Mouse (Mus musculus) kidney, embryonic 14.5 days (tissue): Measurements from ENCODE around the gene Brpf1. TPM values are rescaled to one million over a fixed set of nuclear protein-coding genes. Genes with fewer than 3 reads are reported as not detected.

ENCODE experiments used
- ATAC-seq: fragments of 200-750 bp; cut with Nextera tagmentation; 2 replicates; pipeline ENCODE4 v1.8.0; 2017; ENCODE audit warnings: moderate number of reproducible peaks, mild to moderate bottlenecking, moderate TSS enrichment, moderate library complexity; ENCODE audit not compliant: low FRiP score, low TSS enrichment
- H3K27ac ChIP-seq: fragments of 300-500 bp; sonication (generic); 2 replicates; pipeline ENCODE4 v1.5.1; 2014; ENCODE audit warnings: low read depth, mild to moderate bottlenecking, low read length, moderate library complexity, mixed read lengths
- H3K27me3 ChIP-seq: fragments of 300-500 bp; sonication (generic); 2 replicates; pipeline ENCODE4 v1.6.1; 2014; ENCODE audit warnings: mild to moderate bottlenecking, low read length; ENCODE audit not compliant: control insufficient read depth, insufficient read depth
- H3K36me3 ChIP-seq: fragments of 300-500 bp; sonication (generic); 2 replicates; pipeline ENCODE4 v1.6.1; 2014; ENCODE audit warnings: low read length, mixed read lengths; ENCODE audit not compliant: control insufficient read depth, insufficient read depth
- H3K4me1 ChIP-seq: fragments of 300-500 bp; sonication (generic); 2 replicates; pipeline ENCODE4 v1.6.1; 2014; ENCODE audit warnings: low read length, mixed read lengths; ENCODE audit not compliant: control insufficient read depth, insufficient read depth
- H3K4me2 ChIP-seq: fragments of 300-500 bp; sonication (generic); replicated peaks from 2 replicates; pipeline ENCODE4 v1.6.1; 2014; ENCODE audit warnings: low read depth, mild to moderate bottlenecking, low read length
- H3K4me3 ChIP-seq: fragments of 300-500 bp; sonication (generic); 2 replicates; pipeline ENCODE4 v1.5.1; 2014; ENCODE audit warnings: mild to moderate bottlenecking, low read length
- H3K9ac ChIP-seq: fragments of 300-500 bp; sonication (generic); 2 replicates; pipeline ENCODE4 v1.6.1; 2014; ENCODE audit warnings: low read depth, mild to moderate bottlenecking, low read length, moderate library complexity
- H3K9me3 ChIP-seq: fragments of 300-500 bp; sonication (generic); 2 replicates; pipeline ENCODE4 v1.6.1; 2016; ENCODE audit warnings: low read length; ENCODE audit not compliant: control insufficient read depth
- WGBS: fragments of 180-500 bp; shearing (Covaris S2); extraction: QIAGEN DNeasy Blood & Tissue Kit; methylation state at CpG from one replicate; pipeline ENCODE4 v1.1.7; 2014; 5-methylcytosine and 5-hydroxymethylcytosine counted together
- polyA plus RNA-seq: library from polyadenylated mRNA; unstranded; fragments of >200 nt; fragmentation: Nextera tagmentation; extraction: Ambion mirVana; gene quantifications from 2 replicates; pipeline ENCODE4 v1.2.1, GENCODE M21; 2014

Brpf1 gene
- 18.2 and 27.2 TPM in 2 replicates for polyA plus RNA-seq

GRCm38 (mm10) chr6:113306986-113307349, at the start of gene Brpf1:
Gene Brpf1 (plus strand): TSS chr6:113307137.
- peak within 1 kb of the TSS; percentile 95 for H3K4me2 ChIP-seq

GRCm38 (mm10) chr6:113261174-113261858, 45.6 kb upstream of the Brpf1 start:
- Histone ChIP-seq H3K4me1 (no peaks in the 10 kb centered on the region), H3K9me3 (no peaks in the 10 kb centered on the region), H3K9ac (no peak overlapping the region), H3K36me3 (peaks cover 63% of the 10 kb centered on the region), H3K4me3 (no peak overlapping the region), H3K4me2 (no peak overlapping the region), H3K27ac (no peak overlapping the region), H3K27me3 (no peaks in the 10 kb centered on the region)
- WGBS: 81% methylated on average over 8 of the region's 8 CpGs
- no peak for ATAC-seq

More at GRCm38 (mm10) chr6:113306986-113307349, at the start of gene Brpf1:
- Histone ChIP-seq H3K9me3 (no peaks in the 10 kb centered on the region), H3K27ac (peak within 1 kb of the TSS; percentile 98), H3K36me3 (peaks cover 16% of the 10 kb centered on the region), H3K9ac (peak within 1 kb of the TSS; percentile 96), H3K27me3 (no peaks in the 10 kb centered on the region), H3K4me1 (peaks cover 12% of the 10 kb centered on the region; the same call in 1 of the 2 replicates), H3K4me3 (peak within 1 kb of the TSS; percentile 75)
- ATAC-seq: peak; percentile 49
- under 1% methylated on average over 32 of the region's 32 CpGs for WGBS

- H3K4me2 ChIP-seq: no peak overlapping the region
- H3K9me3 ChIP-seq: no peaks in the 10 kb centered on the region
- 79% methylated on average over 6 of the region's 6 CpGs for WGBS
- no peak overlapping the region for H3K9ac ChIP-seq
- H3K4me1 ChIP-seq: no peaks in the 10 kb centered on the region
- no peak overlapping the region for H3K4me3 ChIP-seq
- ATAC-seq: no peak
- H3K27me3 ChIP-seq: no peaks in the 10 kb centered on the region
- H3K36me3 ChIP-seq: peaks cover 71% of the 10 kb centered on the region
- H3K27ac ChIP-seq: no peak overlapping the region
Measured at GRCm38 (mm10) chr6:113263531-113263930, 43.4 kb upstream of the Brpf1 start.

DNA sequence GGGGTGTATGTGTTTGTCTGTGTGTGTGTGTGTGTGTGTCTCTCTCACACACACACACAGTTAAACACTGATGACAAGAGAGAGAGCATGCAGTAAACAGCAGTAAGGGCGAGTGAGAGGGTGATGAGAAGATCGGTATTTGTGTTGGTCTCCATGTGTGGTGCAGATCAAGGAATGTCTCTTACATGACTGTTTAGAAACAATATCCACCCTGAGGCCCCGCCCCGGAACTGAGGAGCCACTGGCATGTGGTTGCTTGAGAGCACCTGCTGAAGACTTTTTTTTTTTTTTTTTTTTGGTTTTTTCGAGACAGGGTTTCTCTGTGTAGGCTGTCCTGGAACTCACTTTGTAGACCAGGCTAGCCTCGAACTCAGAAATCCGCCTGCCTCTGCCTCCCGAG, 42.5 kb upstream of the Brpf1 start:
- Histone ChIP-seq H3K36me3 (peaks cover 75% of the 10 kb centered on the region), H3K9me3 (no peaks in the 10 kb centered on the region), H3K27me3 (no peaks in the 10 kb centered on the region), H3K27ac (no peak overlapping the region), H3K4me3 (no peak overlapping the region), H3K4me2 (no peak overlapping the region), H3K9ac (no peak overlapping the region), H3K4me1 (no peaks in the 10 kb centered on the region)
- ATAC-seq: no peak
- 90% methylated on average over 8 of the region's 8 CpGs for WGBS

DNA sequence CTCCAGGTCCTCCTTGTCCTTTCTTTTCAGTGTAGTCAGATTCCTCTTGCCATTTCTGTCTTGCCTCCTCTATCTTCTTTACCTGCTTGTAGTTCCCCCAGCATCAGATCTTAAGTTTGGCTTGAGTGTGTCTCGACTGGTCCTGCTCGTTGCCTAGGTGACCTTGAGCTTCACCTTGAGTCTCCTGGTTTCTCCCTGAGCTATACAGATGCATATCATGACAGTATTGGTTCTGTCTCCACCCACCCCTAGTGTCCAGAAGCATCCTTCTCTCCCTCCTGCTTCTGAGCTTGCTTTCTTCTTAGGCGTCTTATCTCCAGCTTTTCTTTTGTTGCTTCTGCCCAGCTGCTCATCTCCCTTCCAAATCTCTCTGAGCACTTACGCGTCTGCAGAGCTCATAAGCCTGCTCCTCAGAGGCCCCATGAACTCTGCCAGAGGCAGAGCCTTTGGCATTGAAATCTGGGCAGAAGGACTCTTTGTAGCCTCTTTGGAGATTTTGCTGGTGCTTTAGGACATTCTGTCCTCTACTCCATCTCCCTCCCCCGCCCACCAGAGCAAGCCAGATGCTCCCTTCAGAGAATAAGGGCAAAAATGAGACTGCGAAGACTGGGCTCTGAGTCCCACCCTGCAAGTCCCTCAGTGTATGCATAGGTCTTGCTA, 39.8 kb upstream of the Brpf1 start:
- peaks cover 85% of the 10 kb centered on the region for H3K36me3 ChIP-seq
- no peak overlapping the region for H3K4me3 ChIP-seq
- no peak overlapping the region for H3K9ac ChIP-seq
- H3K4me2 ChIP-seq: no peak overlapping the region
- H3K9me3 ChIP-seq: no peaks in the 10 kb centered on the region
- ATAC-seq: no peak
- no peaks in the 10 kb centered on the region for H3K27me3 ChIP-seq
- H3K4me1 ChIP-seq: no peaks in the 10 kb centered on the region
- 92% methylated on average over 7 of the region's 7 CpGs for WGBS
- H3K27ac ChIP-seq: no peak overlapping the region

GRCm38 (mm10) chr6:113267988-113268387, 38.9 kb upstream of the Brpf1 start:
- no peak overlapping the region for H3K27ac ChIP-seq
- H3K36me3 ChIP-seq: peaks cover 87% of the 10 kb centered on the region
- no peaks in the 10 kb centered on the region for H3K27me3 ChIP-seq

GRCm38 (mm10) chr6:113272365-113272764, 34.6 kb upstream of the Brpf1 start:
- H3K27me3 ChIP-seq: no peaks in the 10 kb centered on the region
- H3K27ac ChIP-seq: no peak overlapping the region
- H3K4me3 ChIP-seq: no peak overlapping the region
- 84% methylated on average over 3 of the region's 3 CpGs for WGBS
- H3K4me2 ChIP-seq: no peak overlapping the region
- H3K9ac ChIP-seq: no peak overlapping the region
- peaks cover 60% of the 10 kb centered on the region for H3K36me3 ChIP-seq
- H3K4me1 ChIP-seq: no peaks in the 10 kb centered on the region
- ATAC-seq: no peak
- no peaks in the 10 kb centered on the region for H3K9me3 ChIP-seq

More at GRCm38 (mm10) chr6:113267988-113268387, 38.9 kb upstream of the Brpf1 start:
- no peaks in the 10 kb centered on the region for H3K4me1 ChIP-seq
- no peak for ATAC-seq
- 91% methylated on average over 1 of the region's 1 CpGs for WGBS
- H3K9ac ChIP-seq: no peak overlapping the region
- no peaks in the 10 kb centered on the region for H3K9me3 ChIP-seq
- H3K4me2 ChIP-seq: no peak overlapping the region
- no peak overlapping the region for H3K4me3 ChIP-seq

- Histone ChIP-seq H3K9ac (peak overlapping the region; percentile 9; the same call in 1 of the 2 replicates), H3K4me3 (no peak overlapping the region), H3K4me1 (no peaks in the 10 kb centered on the region), H3K27ac (no peak overlapping the region), H3K27me3 (peaks cover 4% of the 10 kb centered on the region; the same call in 1 of the 2 replicates), H3K9me3 (no peaks in the 10 kb centered on the region), H3K36me3 (peaks cover 18% of the 10 kb centered on the region; the same call in 1 of the 2 replicates), H3K4me2 (no peak overlapping the region)
- 77% methylated on average over 4 of the region's 4 CpGs for WGBS
- ATAC-seq: no peak
Measured at GRCm38 (mm10) chr6:113276846-113277245, 30.1 kb upstream of the Brpf1 start.

- no peak overlapping the region for H3K4me2 ChIP-seq
- no peaks in the 10 kb centered on the region for H3K36me3 ChIP-seq
- WGBS: 70% methylated on average over 6 of the region's 6 CpGs
Measured at GRCm38 (mm10) chr6:113281676-113282075, 25.3 kb upstream of the Brpf1 start.

More at GRCm38 (mm10) chr6:113281676-113282075, 25.3 kb upstream of the Brpf1 start:
- peaks cover 11% of the 10 kb centered on the region; the same call in 1 of the 2 replicates for H3K4me1 ChIP-seq
- no peak overlapping the region for H3K4me3 ChIP-seq
- peaks cover 32% of the 10 kb centered on the region for H3K27me3 ChIP-seq
- H3K27ac ChIP-seq: no peak overlapping the region
- no peak for ATAC-seq
- no peaks in the 10 kb centered on the region for H3K9me3 ChIP-seq
- no peak overlapping the region for H3K9ac ChIP-seq
